Mouse (Mus musculus) 416B (cell line): ENCODE results near the gene Lrrc15.

ENCODE experiments used
- DNase-seq: peaks from one replicate; pipeline ENCODE4 v3.0.0; 2011; ENCODE audit warnings: low read depth

Lrrc15 gene

GRCm38 (mm10) chr16:30282844-30283495 lies at the start of gene Lrrc15:
TSS of gene Lrrc15 (minus strand) at chr16:30283256.
- no peak for DNase-seq

GRCm38 (mm10) chr16:30314236-30314635 lies 31.2 kb upstream of the Lrrc15 start:
- DNase-seq: peak; percentile 74

GRCm38 (mm10) chr16:30310647-30311046 lies 27.6 kb upstream of the Lrrc15 start, which contains the start of gene Gp5:
TSS of gene Gp5 (minus strand) at chr16:30310779.
- DNase-seq: peak; percentile 73

- DNase-seq: no peak
Measured at GRCm38 (mm10) chr16:30310171-30310515, 27.1 kb upstream of the Lrrc15 start.

- no peak for DNase-seq
Measured at GRCm38 (mm10) chr16:30309395-30310170, 26.5 kb upstream of the Lrrc15 start.

- no peak for DNase-seq
Measured at GRCm38 (mm10) chr16:30308616-30309394, 25.7 kb upstream of the Lrrc15 start.

- DNase-seq: no peak
Measured at GRCm38 (mm10) chr16:30307961-30308615, 25.0 kb upstream of the Lrrc15 start.

GRCm38 (mm10) chr16:30307306-30307705 lies 24.2 kb upstream of the Lrrc15 start:
- DNase-seq: no peak

- DNase-seq: no peak
Measured at GRCm38 (mm10) chr16:30306102-30306501, 23.0 kb upstream of the Lrrc15 start.

GRCm38 (mm10) chr16:30304236-30304635 lies 21.2 kb upstream of the Lrrc15 start:
- no peak for DNase-seq

- DNase-seq: no peak
Measured at GRCm38 (mm10) chr16:30303411-30303810, 20.4 kb upstream of the Lrrc15 start.

- DNase-seq: no peak
Measured at GRCm38 (mm10) chr16:30302686-30303085, 19.6 kb upstream of the Lrrc15 start.

- DNase-seq: peak; percentile 32
Measured at GRCm38 (mm10) chr16:30299711-30300277, 16.7 kb upstream of the Lrrc15 start.

GRCm38 (mm10) chr16:30297450-30297849 lies 14.4 kb upstream of the Lrrc15 start:
- no peak for DNase-seq

GRCm38 (mm10) chr16:30296601-30297275 lies 13.7 kb upstream of the Lrrc15 start:
- no peak for DNase-seq

GRCm38 (mm10) chr16:30295106-30295505 lies 12.1 kb upstream of the Lrrc15 start:
- DNase-seq: no peak

GRCm38 (mm10) chr16:30290436-30290835 lies 7.4 kb upstream of the Lrrc15 start:
- no peak for DNase-seq

- no peak for DNase-seq
Measured at GRCm38 (mm10) chr16:30285701-30286100, 2.6 kb upstream of the Lrrc15 start.

- peak; percentile 34 for DNase-seq
Measured at GRCm38 (mm10) chr16:30283743-30284337, 784 bp upstream of the Lrrc15 start.

- no peak for DNase-seq
Measured at GRCm38 (mm10) chr16:30280676-30281297, 2.3 kb downstream of the Lrrc15 start.
